Mouse (Mus musculus): ENCODE results near the gene Reps2.

Reps2 gene

DNA sequence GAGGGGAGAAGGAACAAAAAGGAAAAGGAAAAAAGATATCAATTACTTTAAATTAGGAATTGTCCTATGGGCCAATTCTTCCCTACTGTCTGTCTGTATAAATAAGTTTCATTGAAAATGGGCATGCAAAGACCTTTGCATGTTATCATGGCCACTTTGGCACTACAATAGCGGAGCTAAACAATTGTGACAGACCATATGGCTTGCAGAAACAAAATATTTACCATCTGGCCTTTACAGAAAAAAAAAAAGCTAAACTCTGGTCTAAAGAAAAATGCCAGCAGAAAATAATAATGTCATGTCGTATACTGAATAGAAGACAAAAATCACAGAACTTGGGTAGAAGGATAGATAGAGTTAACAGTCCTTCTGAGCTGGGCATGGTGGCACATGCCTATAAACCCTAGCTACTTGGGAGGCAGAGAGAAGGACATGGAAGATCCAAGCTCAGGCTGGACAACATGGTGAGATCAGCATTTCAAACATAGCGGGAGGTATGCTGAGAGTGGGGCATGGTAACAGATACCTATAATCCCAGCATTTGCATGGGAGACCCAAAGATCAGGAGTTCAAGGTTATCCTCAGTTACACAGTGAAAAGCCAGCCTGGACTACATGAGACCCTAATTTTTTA lies 54.2 kb downstream of the Reps2 start:
- DNase-seq, result no peak

GRCm38 (mm10) chrX:162584349-162584748 lies 59.1 kb downstream of the Reps2 start:
- DNase-seq, result no peak

DNA sequence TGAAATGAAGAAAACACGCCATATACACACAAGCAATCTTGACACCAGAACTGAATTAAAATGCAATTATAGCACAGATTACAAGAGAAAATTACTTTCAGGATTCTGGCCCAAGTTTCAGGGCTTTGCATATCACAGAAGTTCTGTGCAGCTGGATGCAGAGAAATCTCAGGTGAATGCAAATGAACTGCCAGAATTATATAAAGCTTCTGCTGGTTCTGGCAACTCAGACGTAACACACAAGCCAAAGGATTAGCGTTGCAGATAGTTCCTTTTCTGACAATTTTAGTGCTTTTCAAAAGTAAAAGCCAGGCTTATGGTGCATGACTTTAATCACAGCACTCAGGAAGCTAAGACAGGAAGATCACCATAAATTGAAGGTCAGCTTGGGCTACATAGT lies 62.9 kb downstream of the Reps2 start:
- DNase-seq, result no peak

DNA sequence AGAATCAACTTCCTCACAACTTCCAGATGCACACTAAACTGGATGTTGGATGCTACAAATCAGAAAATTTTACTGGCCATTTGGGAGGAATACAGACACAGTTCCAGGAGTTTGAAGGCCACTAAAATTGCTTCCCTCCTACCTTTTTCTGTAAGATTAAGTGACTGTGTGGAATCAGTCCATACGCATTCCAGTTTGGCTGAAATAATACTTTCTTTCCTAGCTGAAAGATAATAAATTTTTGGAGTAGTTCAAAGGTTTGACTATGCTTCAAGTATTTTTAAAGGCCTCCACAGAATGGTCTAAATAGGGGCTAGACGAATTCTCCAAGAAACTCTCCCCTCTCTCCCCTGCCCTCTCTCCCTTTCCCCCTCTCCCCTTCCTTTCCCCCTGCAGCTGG lies 75.0 kb downstream of the Reps2 start:
- DNase-seq, result no peak

GRCm38 (mm10) chrX:162565501-162565900 lies 77.9 kb downstream of the Reps2 start:
- DNase-seq, result no peak

DNA sequence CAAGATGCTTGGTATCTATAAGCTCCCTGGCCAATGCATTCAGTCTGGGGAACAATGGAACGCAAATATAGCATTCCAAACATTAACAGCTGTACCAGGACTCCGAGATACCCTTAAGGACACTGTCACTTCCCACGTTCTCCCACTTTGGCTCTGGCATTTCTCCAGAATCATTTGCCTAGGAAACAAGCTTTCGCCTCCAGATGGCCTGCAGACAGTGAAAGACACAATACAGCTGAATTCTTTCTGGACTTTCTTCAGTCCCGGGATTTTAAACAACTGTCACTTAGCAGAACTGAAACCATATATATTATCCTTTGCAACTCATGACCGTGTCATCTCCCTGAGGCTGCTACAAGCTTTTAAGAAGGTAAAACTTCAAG lies 87.0 kb downstream of the Reps2 start:
- DNase-seq, result peak; percentile 16

- DNase-seq, result no peak
These were observed 87.6 kb downstream of the Reps2 start for GRCm38 (mm10) chrX:162555729-162556458.

- DNase-seq, result no peak
These were observed 88.9 kb downstream of the Reps2 start for GRCm38 (mm10) chrX:162554513-162554912.

GRCm38 (mm10) chrX:162552383-162552782 lies 91.1 kb downstream of the Reps2 start:
- DNase-seq, result no peak

DNA sequence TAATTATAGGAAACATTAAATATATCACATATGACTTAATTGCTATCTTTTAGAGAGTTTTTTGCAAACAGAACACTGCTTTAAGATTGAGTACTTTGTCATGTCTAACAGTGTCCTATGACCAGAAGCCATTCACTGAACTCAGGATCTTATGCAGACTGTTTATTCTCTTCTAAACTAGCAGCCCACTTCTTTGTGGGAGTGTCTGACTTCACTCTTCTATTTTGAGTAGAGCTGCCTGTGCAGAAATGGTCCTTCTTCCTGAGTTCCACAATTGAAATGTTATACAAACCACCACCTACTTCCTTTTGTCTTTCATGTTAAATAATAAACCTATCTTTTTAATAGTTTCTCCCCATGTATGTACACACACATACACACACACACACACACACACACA lies 98.4 kb downstream of the Reps2 start:
- no peak for DNase-seq

- no peak for DNase-seq
These were observed 100.7 kb downstream of the Reps2 start for GRCm38 (mm10) chrX:162542576-162543227.

GRCm38 (mm10) chrX:162541961-162542360 lies 101.5 kb downstream of the Reps2 start:
- no peak for DNase-seq

- no peak for DNase-seq
These were observed 112.4 kb downstream of the Reps2 start for GRCm38 (mm10) chrX:162531016-162531415.

DNA sequence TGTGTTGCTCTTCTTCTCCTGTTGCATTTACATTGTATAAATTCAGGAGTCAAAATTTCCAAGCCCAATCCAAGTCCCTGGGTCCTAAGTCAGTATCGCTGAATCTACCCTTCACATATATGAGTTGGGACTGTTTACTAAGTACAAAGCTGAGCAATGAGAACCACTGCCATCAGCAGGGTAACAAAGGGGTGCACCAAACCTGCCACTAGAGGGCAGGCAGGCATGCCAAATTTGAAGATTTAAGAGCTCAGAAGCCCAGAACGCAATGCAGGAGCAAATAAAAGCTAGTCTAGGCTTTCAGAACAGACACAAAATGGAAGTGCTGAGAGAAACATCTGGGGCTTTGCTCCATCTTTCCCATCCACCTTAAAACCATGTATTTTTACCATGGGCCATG lies 116.2 kb downstream of the Reps2 start:
- DNase-seq, result no peak

DNA sequence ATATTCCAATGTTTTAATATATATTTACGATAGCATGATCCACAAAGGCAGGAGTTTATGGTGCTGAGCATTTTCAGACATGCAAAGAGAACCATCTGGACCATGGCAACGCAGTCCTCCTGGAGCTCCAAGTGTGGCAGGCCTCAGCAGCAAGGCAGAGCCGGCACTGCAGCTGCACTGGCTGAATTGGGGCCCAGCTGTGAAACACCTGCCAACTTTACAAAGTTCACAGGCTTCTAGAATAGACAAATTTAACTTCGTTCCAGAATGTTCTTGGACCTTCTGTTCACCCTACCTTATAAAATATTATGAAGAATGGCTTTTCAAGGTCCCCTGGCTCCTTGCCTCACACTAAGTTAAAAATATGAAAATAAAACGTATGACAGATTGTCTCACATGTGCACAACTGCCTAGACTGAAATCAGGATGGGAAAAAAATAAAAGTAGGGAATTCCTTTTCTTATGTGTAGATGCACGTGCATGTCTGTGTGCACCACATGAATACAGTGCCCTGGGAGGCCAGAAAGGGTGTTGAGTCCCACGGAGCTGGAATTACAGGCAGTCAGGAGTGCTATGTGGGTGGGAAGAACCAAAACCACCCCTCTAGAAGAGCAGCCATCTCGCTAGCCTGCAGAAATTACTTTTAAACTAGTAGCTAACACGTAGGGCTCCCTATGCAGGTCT lies 121.5 kb downstream of the Reps2 start:
- no peak for DNase-seq

DNA sequence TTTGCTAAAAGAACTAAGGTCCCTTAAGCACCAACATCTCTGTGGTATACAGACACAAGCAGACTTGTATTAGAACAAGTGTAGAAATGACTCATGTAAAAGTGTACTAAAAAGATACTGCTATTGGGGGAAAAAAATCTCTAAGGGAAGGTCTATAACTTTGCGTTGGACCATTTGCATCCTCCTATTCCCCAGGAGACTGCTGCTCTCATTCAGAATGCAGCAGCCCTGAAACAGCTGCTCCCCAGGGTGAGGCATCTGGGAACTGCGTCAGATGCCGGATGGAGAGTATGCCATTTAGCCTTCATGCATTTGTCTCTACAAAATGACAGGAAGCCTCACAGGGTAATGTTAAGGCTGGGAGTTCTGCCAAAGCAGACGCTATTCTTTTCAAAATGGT lies 122.3 kb downstream of the Reps2 start:
- DNase-seq, result no peak

- no peak for DNase-seq
These were observed 123.1 kb downstream of the Reps2 start for GRCm38 (mm10) chrX:162520374-162520773.

- DNase-seq, result no peak
These were observed 132.9 kb downstream of the Reps2 start for GRCm38 (mm10) chrX:162510426-162510980.

- DNase-seq, result no peak
These were observed 138.3 kb downstream of the Reps2 start for GRCm38 (mm10) chrX:162505186-162505585.

DNA sequence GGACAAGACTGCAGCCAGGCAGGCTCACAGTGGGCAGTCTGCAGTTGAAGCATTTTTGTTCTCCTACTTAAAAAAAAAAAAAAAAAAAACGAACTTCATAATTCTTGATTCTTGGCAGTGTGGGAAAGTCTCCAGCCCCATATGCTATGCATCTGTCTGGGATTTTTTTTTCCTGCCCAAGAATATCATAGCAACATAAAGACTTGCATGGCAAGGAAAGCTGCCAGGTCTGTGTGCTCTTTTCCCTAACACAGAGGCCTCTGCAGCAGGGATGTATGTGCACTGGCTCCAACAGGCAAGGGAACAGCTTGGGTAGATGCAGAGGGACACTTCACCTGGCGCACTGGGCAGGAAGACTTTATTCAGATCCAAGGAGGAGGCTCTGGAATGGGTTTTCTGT lies 140.0 kb downstream of the Reps2 start:
- peak; percentile 20 for DNase-seq

DNA sequence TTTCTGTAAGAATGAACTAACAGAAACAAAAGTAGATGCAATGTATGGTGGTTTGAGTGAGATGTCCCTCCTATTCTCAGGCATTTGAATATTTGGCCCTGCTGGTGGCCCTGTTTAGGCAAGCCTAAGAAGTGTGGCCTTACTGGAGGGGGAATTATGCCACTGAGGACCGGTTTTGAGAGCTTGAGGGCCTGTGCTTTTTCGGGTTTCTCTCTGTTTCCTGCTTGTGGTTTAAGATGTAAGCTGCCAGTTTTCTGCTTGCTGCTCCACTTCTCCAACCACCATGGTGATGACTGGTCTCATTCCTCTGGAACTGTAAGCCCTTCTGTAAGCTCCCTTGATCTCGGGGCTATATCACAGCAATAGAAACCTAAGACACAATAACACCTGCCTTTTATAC lies 142.5 kb downstream of the Reps2 start:
- DNase-seq, result no peak

DNA sequence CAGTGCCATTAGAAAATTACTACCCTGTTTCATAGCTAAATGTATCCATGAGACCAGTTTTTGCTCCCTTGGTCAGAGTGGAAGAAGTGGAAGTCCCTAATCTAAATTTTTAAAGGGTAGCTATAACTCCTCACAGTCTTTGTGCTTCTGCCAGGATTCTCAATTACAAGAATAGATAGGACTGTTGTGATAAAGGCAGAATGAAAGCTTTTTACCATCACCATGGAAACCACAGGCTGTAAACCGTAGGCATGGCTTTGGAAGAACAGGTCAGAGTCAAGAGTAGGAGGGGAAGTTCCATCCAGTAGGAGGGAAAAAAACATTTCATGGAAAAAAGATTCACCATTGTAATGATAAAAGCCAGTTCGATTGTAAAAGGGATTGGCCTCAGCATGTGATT lies 147.0 kb downstream of the Reps2 start:
- DNase-seq, result no peak

DNA sequence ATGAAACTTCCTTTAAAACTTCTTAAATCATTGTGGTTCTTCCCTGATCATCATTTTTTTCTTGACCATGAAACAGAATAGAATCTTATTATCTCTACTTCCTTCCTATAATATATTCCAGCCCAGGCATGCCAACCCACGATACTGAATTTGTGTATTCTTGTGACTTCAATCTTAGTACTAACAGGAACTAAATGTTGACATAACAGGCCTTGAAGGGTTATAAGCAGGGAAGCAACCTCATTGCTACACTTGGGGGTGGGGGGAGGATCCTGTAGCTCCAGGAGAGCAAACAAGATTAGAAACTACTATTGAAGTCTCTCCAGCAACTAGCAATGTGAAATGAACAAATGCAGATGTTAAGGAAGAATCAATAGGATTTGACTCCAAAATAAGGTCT lies 154.8 kb downstream of the Reps2 start:
- no peak for DNase-seq

Data from right cerebral cortex, postnatal 25 days (tissue).